Mouse (Mus musculus) brown adipose tissue, adult 24 weeks (tissue): ENCODE data around the gene Lzts2. TPM values are rescaled to one million over a fixed set of nuclear protein-coding genes. Genes with fewer than 3 reads are reported as not detected.
"Not testable (repeated sequence)": the region's sequence is repeated elsewhere in the genome, so short reads cannot be mapped to it uniquely, and the experiment has no call there.

Experiments
- H3K27ac ChIP-seq: fragments of 200-500 bp; replicated peaks from 2 replicates; pipeline ENCODE4 v1.5.1; 2012; ENCODE audit warnings: low read depth, mild to moderate bottlenecking, low read length
- H3K4me1 ChIP-seq: fragments of 200-500 bp; 2 replicates; pipeline ENCODE4 v1.6.1; 2012; ENCODE audit warnings: low read length, mixed read lengths; ENCODE audit not compliant: control insufficient read depth, insufficient read depth, insufficient read length
- H3K4me3 ChIP-seq: fragments of 200-500 bp; 2 replicates; pipeline ENCODE4 v1.5.1; 2012; ENCODE audit warnings: low read depth, mild to moderate bottlenecking, low read length, moderate library complexity; ENCODE audit not compliant: insufficient read depth
- polyA plus RNA-seq: library from polyadenylated mRNA; stranded (reverse); fragments of >200 nt; gene quantifications from 2 replicates; pipeline ENCODE4 v1.2.4, GENCODE M21; 2012; ENCODE audit not compliant: missing spikeins, insufficient read depth, insufficient read length

Lzts2 gene
- polyA plus RNA-seq, 1 experiment = 32.4 TPM

GRCm38 (mm10) chr19:45027848-45028247 lies 13.6 kb downstream of the Lzts2 start:
- Histone ChIP-seq H3K4me3 (no peak overlapping the region), H3K4me1 (peaks cover 25% of the 10 kb centered on the region), H3K27ac (peak overlapping the region; percentile 58)

GRCm38 (mm10) chr19:45028746-45029145 lies 14.5 kb downstream of the Lzts2 start:
- H3K4me3 ChIP-seq = no peak overlapping the region
- H3K4me1 ChIP-seq = peaks cover 25% of the 10 kb centered on the region
- peak overlapping the region; percentile 58; the same call in 1 of the 2 replicates for H3K27ac ChIP-seq

- H3K4me3 ChIP-seq = no peak overlapping the region
- peaks cover 25% of the 10 kb centered on the region for H3K4me1 ChIP-seq
- H3K27ac ChIP-seq = no peak overlapping the region
Observed at GRCm38 (mm10) chr19:45029571-45029970, 15.4 kb downstream of the Lzts2 start.

GRCm38 (mm10) chr19:45030111-45030510 lies 15.9 kb downstream of the Lzts2 start:
- Histone ChIP-seq H3K27ac (no peak overlapping the region), H3K4me3 (no peak overlapping the region), H3K4me1 (peaks cover 25% of the 10 kb centered on the region)

- Histone ChIP-seq H3K4me3 (peak overlapping the region; percentile 38), H3K27ac (no peak overlapping the region), H3K4me1 (peaks cover 25% of the 10 kb centered on the region)
Observed at GRCm38 (mm10) chr19:45030746-45031693, 16.8 kb downstream of the Lzts2 start.

GRCm38 (mm10) chr19:45031780-45032179 lies 17.6 kb downstream of the Lzts2 start:
- Histone ChIP-seq H3K27ac (no peak overlapping the region), H3K4me1 (peaks cover 25% of the 10 kb centered on the region), H3K4me3 (no peak overlapping the region)

- Histone ChIP-seq H3K27ac (no peak overlapping the region), H3K4me3 (no peak overlapping the region), H3K4me1 (peaks cover 18% of the 10 kb centered on the region)
Observed at GRCm38 (mm10) chr19:45032570-45033332, 18.5 kb downstream of the Lzts2 start.

GRCm38 (mm10) chr19:45036867-45037266 lies 22.7 kb downstream of the Lzts2 start:
- H3K27ac ChIP-seq = no peak overlapping the region
- no peak overlapping the region for H3K4me3 ChIP-seq
- H3K4me1 ChIP-seq = no peaks in the 10 kb centered on the region

- not testable (repeated sequence) for H3K4me1 ChIP-seq, H3K4me3 ChIP-seq, H3K27ac ChIP-seq
Observed at GRCm38 (mm10) chr19:45038198-45038597, 24.0 kb downstream of the Lzts2 start.

- no peak overlapping the region for H3K27ac ChIP-seq
- H3K4me3 ChIP-seq = no peak overlapping the region
- no peaks in the 10 kb centered on the region for H3K4me1 ChIP-seq
Observed at GRCm38 (mm10) chr19:45040214-45040613, 26.0 kb downstream of the Lzts2 start.

- Histone ChIP-seq H3K4me3 (no peak overlapping the region), H3K4me1 (peaks cover 4% of the 10 kb centered on the region), H3K27ac (no peak overlapping the region)
Observed at GRCm38 (mm10) chr19:45044389-45044927, 30.2 kb downstream of the Lzts2 start.

GRCm38 (mm10) chr19:45045236-45045635 lies 31.0 kb downstream of the Lzts2 start:
- no peak overlapping the region for H3K27ac ChIP-seq
- peaks cover 4% of the 10 kb centered on the region for H3K4me1 ChIP-seq
- no peak overlapping the region for H3K4me3 ChIP-seq

GRCm38 (mm10) chr19:45045651-45046050 lies 31.4 kb downstream of the Lzts2 start, which contains the start of gene Pdzd7:
Gene Pdzd7, minus strand, starts transcription at chr19:45045717.
- no peak within 1 kb of the TSS for H3K27ac ChIP-seq

GRCm38 (mm10) chr19:45046523-45047321 lies 32.5 kb downstream of the Lzts2 start:
- Histone ChIP-seq H3K4me1 (peaks cover 4% of the 10 kb centered on the region), H3K4me3 (peak overlapping the region; percentile 64), H3K27ac (no peak overlapping the region)

More at GRCm38 (mm10) chr19:45045651-45046050, 31.4 kb downstream of the Lzts2 start, which contains the start of gene Pdzd7:
- H3K4me3 ChIP-seq = peak within 1 kb of the TSS; percentile 64
- peaks cover 4% of the 10 kb centered on the region for H3K4me1 ChIP-seq
